Mouse (Mus musculus): ENCODE data around the gene Fam117a. TPM values are rescaled to one million over a fixed set of nuclear protein-coding genes. Genes with fewer than 3 reads are reported as not detected.

Gene Fam117a
- polyA plus RNA-seq, 1 experiment from 2014 or later, result 7.7 TPM

GRCm38 (mm10) chr11:95369964-95370890 lies 33.4 kb downstream of the Fam117a start:
- Histone ChIP-seq H3K4me3 (no peak overlapping the region), H3K36me3 (peaks cover 24% of the 10 kb centered on the region), H3K4me1 (peaks cover 7% of the 10 kb centered on the region; the same call in 1 of the 2 replicates), H3K27me3 (ENCODE audit: low read depth, poor library complexity, severe bottlenecking) (no peaks in the 10 kb centered on the region), H3K27ac (replicated peaks) (no peak overlapping the region), H3K9me3 (replicated peaks) (no peaks in the 10 kb centered on the region)
- no peak for DNase-seq (ENCODE audit: low spot score)
- 76% methylated on average over 15 of the region's 15 CpGs for WGBS

- no peak overlapping the region for H3K27ac ChIP-seq (replicated peaks)
- 95% methylated on average over 7 of the region's 7 CpGs for WGBS
- peaks cover 34% of the 10 kb centered on the region for H3K36me3 ChIP-seq
- no peak overlapping the region for H3K4me3 ChIP-seq
- no peaks in the 10 kb centered on the region for H3K27me3 ChIP-seq (ENCODE audit: low read depth, poor library complexity, severe bottlenecking)
- peaks cover 7% of the 10 kb centered on the region; the same call in 1 of the 2 replicates for H3K4me1 ChIP-seq
- H3K9me3 ChIP-seq (replicated peaks), result no peaks in the 10 kb centered on the region
- no peak for DNase-seq (ENCODE audit: low spot score)
Measured at GRCm38 (mm10) chr11:95371182-95371581, 34.4 kb downstream of the Fam117a start.

- H3K4me1 ChIP-seq, result no peaks in the 10 kb centered on the region; the same call in 1 of the 2 replicates
- no peak overlapping the region for H3K4me3 ChIP-seq
- 89% methylated on average over 9 of the region's 9 CpGs for WGBS
- no peak for DNase-seq (ENCODE audit: low spot score)
- no peaks in the 10 kb centered on the region for H3K9me3 ChIP-seq (replicated peaks)
- H3K27ac ChIP-seq (replicated peaks), result no peak overlapping the region
- H3K36me3 ChIP-seq, result peaks cover 45% of the 10 kb centered on the region
- H3K27me3 ChIP-seq (ENCODE audit: low read depth, poor library complexity, severe bottlenecking), result no peaks in the 10 kb centered on the region
Measured at GRCm38 (mm10) chr11:95378926-95379325, 42.1 kb downstream of the Fam117a start.

GRCm38 (mm10) chr11:95379552-95379951 lies 42.7 kb downstream of the Fam117a start:
- WGBS, result 83% methylated on average over 5 of the region's 5 CpGs
- Histone ChIP-seq H3K27ac (replicated peaks) (no peak overlapping the region), H3K27me3 (ENCODE audit: low read depth, poor library complexity, severe bottlenecking) (no peaks in the 10 kb centered on the region), H3K9me3 (replicated peaks) (no peaks in the 10 kb centered on the region), H3K4me1 (peaks cover 3% of the 10 kb centered on the region; the same call in 1 of the 2 replicates), H3K36me3 (peaks cover 45% of the 10 kb centered on the region), H3K4me3 (no peak overlapping the region)
- no peak for DNase-seq (ENCODE audit: low spot score)

- no peak overlapping the region for H3K4me3 ChIP-seq
- no peaks in the 10 kb centered on the region for H3K9me3 ChIP-seq (replicated peaks)
- H3K4me1 ChIP-seq, result peaks cover 7% of the 10 kb centered on the region
- 88% methylated on average over 7 of the region's 7 CpGs for WGBS
- H3K27ac ChIP-seq (replicated peaks), result no peak overlapping the region
- DNase-seq (ENCODE audit: low spot score), result no peak
- peaks cover 34% of the 10 kb centered on the region for H3K36me3 ChIP-seq
- no peaks in the 10 kb centered on the region for H3K27me3 ChIP-seq (ENCODE audit: low read depth, poor library complexity, severe bottlenecking)
Measured at GRCm38 (mm10) chr11:95380711-95381110, 43.9 kb downstream of the Fam117a start.

GRCm38 (mm10) chr11:95381146-95381545 lies 44.3 kb downstream of the Fam117a start:
- Histone ChIP-seq H3K36me3 (peaks cover 30% of the 10 kb centered on the region), H3K4me3 (no peak overlapping the region)
- WGBS, result 91% methylated on average over 1 of the region's 1 CpGs

GRCm38 (mm10) chr11:95383331-95383986 lies 46.6 kb downstream of the Fam117a start:
- Histone ChIP-seq H3K36me3 (peaks cover 37% of the 10 kb centered on the region), H3K27ac (replicated peaks) (no peak overlapping the region), H3K4me1 (peaks cover 25% of the 10 kb centered on the region), H3K4me3 (no peak overlapping the region), H3K27me3 (ENCODE audit: low read depth, poor library complexity, severe bottlenecking) (0 out of 2 replicates have a peak, but pooled peaks cover 3% of the 10 kb centered on the region), H3K9me3 (replicated peaks) (no peaks in the 10 kb centered on the region)
- no peak for DNase-seq (ENCODE audit: low spot score)
- 87% methylated on average over 5 of the region's 5 CpGs for WGBS

More at GRCm38 (mm10) chr11:95381146-95381545, 44.3 kb downstream of the Fam117a start:
- peaks cover 11% of the 10 kb centered on the region for H3K4me1 ChIP-seq
- no peaks in the 10 kb centered on the region for H3K9me3 ChIP-seq (replicated peaks)
- no peak overlapping the region for H3K27ac ChIP-seq (replicated peaks)
- no peaks in the 10 kb centered on the region for H3K27me3 ChIP-seq (ENCODE audit: low read depth, poor library complexity, severe bottlenecking)
- DNase-seq (ENCODE audit: low spot score), result no peak

- Histone ChIP-seq H3K4me3 (peak overlapping the region; percentile 96), H3K27ac (replicated peaks) (peak overlapping the region; percentile 99), H3K27me3 (ENCODE audit: low read depth, poor library complexity, severe bottlenecking) (0 out of 2 replicates have a peak, but pooled peaks cover 3% of the 10 kb centered on the region), H3K9me3 (replicated peaks) (no peaks in the 10 kb centered on the region), H3K4me1 (peaks cover 25% of the 10 kb centered on the region), H3K36me3 (peaks cover 38% of the 10 kb centered on the region)
- no peak for DNase-seq (ENCODE audit: low spot score)
- WGBS, result 45% methylated on average over 9 of the region's 9 CpGs
Measured at GRCm38 (mm10) chr11:95384004-95384318, 47.1 kb downstream of the Fam117a start.

GRCm38 (mm10) chr11:95384319-95384972 lies 47.6 kb downstream of the Fam117a start, which contains the start of gene Slc35b1:
Gene Slc35b1 (plus strand): TSS chr11:95384692.
- 0 out of 2 replicates have a peak, but pooled peaks cover 3% of the 10 kb centered on the region for H3K27me3 ChIP-seq (ENCODE audit: low read depth, poor library complexity, severe bottlenecking)
- H3K36me3 ChIP-seq, result peaks cover 42% of the 10 kb centered on the region

GRCm38 (mm10) chr11:95384973-95385320 lies 48.1 kb downstream of the Fam117a start:
- no peak for DNase-seq (ENCODE audit: low spot score)
- Histone ChIP-seq H3K36me3 (peaks cover 47% of the 10 kb centered on the region), H3K9me3 (replicated peaks) (no peaks in the 10 kb centered on the region), H3K27me3 (ENCODE audit: low read depth, poor library complexity, severe bottlenecking) (0 out of 2 replicates have a peak, but pooled peaks cover 3% of the 10 kb centered on the region), H3K27ac (replicated peaks) (peak overlapping the region; percentile 99), H3K4me3 (peak overlapping the region; percentile 96), H3K4me1 (peaks cover 25% of the 10 kb centered on the region)
- WGBS, result 0% methylated on average over 14 of the region's 14 CpGs

More at GRCm38 (mm10) chr11:95384319-95384972, 47.6 kb downstream of the Fam117a start, which contains the start of gene Slc35b1:
- under 1% methylated on average over 42 of the region's 42 CpGs for WGBS
- no peaks in the 10 kb centered on the region for H3K9me3 ChIP-seq (replicated peaks)
- DNase-seq (ENCODE audit: low spot score), result peak; percentile 94
- peak within 1 kb of the TSS; percentile 96 for H3K4me3 ChIP-seq
- peak within 1 kb of the TSS; percentile 99 for H3K27ac ChIP-seq (replicated peaks)
- H3K4me1 ChIP-seq, result peaks cover 25% of the 10 kb centered on the region

- no peaks in the 10 kb centered on the region for H3K9me3 ChIP-seq (replicated peaks)
- 90% methylated on average over 7 of the region's 7 CpGs for WGBS
- peaks cover 29% of the 10 kb centered on the region for H3K4me1 ChIP-seq
- no peak for DNase-seq (ENCODE audit: low spot score)
- H3K4me3 ChIP-seq, result no peak overlapping the region
- no peak overlapping the region for H3K27ac ChIP-seq (replicated peaks)
- H3K27me3 ChIP-seq (ENCODE audit: low read depth, poor library complexity, severe bottlenecking), result 0 out of 2 replicates have a peak, but pooled peaks cover 3% of the 10 kb centered on the region
- H3K36me3 ChIP-seq, result peaks cover 62% of the 10 kb centered on the region
Measured at GRCm38 (mm10) chr11:95387354-95387753, 50.5 kb downstream of the Fam117a start.

GRCm38 (mm10) chr11:95389006-95389405 lies 52.2 kb downstream of the Fam117a start:
- WGBS, result 81% methylated on average over 3 of the region's 3 CpGs
- H3K4me3 ChIP-seq, result no peak overlapping the region
- H3K9me3 ChIP-seq (replicated peaks), result no peaks in the 10 kb centered on the region
- no peak overlapping the region for H3K27ac ChIP-seq (replicated peaks)
- 0 out of 2 replicates have a peak, but pooled peaks cover 3% of the 10 kb centered on the region for H3K27me3 ChIP-seq (ENCODE audit: low read depth, poor library complexity, severe bottlenecking)
- peaks cover 63% of the 10 kb centered on the region for H3K36me3 ChIP-seq
- peaks cover 42% of the 10 kb centered on the region for H3K4me1 ChIP-seq
- no peak for DNase-seq (ENCODE audit: low spot score)
